Mouse (Mus musculus) fibroblast of lung, adult 2 months (primary cell): ENCODE measurements at regions not wholly inside any gene's neighbourhood (a gene's known extent, or its start where the extent isn't known, plus 50 kb on each side); places are given as distances from the start of the nearest gene placed in this dataset.

Experiments
- DNase-seq: peaks from one replicate; pipeline ENCODE4 v3.0.0-alpha.2; 2011; ENCODE audit warnings: low read depth

DNA sequence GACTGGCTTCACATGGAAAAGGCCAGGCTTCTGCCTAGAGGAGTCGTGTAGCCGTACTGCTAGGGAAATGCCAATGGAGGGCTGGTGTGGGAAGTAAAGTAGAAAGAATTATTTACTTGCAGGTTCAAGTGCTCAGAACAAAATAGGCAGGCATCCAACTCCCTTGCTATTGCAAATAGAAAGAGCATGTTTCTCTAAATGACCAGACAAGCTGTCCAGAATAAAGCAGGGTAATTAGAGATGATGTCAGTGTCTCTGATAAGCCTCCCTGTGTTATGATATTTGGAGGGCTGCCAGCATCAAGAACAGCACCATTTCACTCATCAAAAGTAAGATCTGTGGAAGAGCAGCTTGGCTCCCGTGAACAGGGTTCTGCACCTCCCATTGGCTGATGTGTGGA is 192.4 kb downstream of the Usp46 start:
- DNase-seq = no peak

DNA sequence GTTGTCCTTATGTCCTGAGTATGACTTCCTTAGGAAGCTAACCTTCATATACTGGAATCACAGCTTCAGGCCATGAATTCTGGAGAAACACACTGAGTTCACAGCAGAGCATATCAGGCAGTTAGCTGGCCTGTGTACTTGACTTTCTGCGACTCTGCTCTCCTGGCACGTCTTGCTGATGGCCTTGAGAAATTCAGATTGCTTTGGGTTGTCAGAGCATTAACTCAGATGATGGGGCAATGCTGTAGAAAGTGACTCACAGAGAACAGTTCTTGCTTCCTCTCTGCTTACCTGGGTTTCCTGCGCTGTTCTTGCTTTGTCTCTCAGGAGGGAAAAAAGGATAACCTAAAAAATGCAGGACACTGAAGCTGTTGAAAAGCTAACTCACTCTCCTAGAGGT is 187.3 kb downstream of the Usp46 start:
- no peak for DNase-seq

DNA sequence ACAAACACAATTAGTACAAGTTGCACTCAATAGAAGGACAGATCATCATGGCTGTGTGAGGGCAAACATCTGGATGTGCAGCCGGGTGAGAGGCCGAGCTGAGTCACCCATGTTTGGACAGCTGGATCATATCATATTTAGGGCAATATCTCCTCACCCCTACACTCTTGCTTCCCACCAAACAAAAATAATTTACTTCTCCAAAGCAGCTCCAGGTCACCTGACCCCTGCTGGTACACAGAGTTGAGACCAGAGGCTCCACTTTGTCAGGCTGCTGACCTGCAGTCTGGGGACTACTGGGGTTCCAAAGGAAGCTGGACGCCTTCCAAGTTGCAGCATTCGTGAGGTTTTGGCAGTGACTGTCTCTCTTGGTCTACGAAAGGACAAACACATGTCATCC is 186.3 kb downstream of the Usp46 start:
- no peak for DNase-seq

DNA sequence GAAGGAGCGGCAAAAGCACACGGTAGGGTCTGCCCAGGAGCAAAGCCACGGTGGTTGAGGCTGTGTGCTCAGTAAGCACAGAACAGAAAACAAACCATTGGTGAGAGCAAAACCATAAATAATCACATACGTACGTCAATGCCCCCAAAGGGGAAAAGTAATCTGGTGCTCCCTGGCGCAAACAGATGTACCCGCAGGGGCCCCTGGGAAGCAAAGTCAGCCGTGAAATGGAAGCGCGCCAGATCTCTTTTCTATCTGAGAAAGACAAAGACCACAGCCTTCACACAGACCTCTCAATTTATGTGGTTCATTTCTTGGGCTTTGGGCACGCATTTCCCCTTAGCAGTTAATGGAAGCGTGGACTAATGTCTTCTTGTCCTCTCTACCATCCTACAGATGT is 183.2 kb downstream of the Usp46 start:
- DNase-seq = no peak

DNA sequence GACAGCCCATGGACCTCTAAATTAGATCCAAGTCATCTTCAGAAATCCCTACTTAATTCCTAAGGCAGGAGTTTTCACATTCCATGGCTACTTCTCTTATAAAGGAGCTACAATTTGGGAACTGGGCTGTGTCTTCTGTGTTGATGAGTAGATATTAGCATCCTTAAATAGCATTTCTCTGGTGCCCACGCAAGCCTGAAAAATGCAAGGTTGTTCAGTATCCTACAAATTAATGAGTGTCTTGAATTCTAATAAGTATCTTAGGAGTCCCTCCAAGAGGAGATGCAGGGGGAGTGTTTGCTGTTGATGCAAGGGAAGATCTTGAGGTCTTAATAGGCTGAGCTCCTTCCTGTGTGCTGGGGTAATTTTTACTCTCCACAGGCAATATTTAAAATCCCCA is 182.5 kb downstream of the Usp46 start:
- DNase-seq = no peak

DNA sequence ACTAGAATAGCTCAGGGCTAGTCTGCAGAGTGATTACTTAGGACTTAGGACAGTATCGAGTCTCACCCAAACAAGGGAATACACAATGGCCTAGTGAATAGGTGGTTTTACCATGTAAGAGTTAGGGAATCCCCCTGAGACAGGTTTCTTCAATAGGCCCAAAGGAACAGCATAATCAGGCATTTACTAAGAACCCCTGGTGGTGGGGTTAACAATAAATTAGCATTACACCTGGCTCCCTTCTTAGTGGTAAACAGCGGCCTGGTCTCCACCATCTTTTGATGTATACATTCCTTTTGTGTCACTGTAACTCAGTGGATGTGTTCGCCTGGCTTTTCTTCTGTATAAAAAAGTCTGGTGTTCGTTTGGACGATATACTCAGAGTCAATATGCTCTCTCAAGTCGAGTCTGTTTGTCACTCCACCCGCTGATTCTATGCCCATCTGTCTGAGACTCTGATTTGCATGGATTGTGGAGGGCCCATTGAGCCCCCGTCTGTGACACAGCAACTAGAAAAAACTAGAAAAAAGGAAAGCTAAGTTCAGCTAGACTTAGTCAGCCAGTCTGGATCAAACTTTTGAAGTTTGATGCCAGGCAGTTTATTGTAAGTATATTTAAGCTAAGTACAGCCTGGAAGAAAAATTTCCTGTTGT is 180.8 kb downstream of the Usp46 start:
- no peak for DNase-seq

DNA sequence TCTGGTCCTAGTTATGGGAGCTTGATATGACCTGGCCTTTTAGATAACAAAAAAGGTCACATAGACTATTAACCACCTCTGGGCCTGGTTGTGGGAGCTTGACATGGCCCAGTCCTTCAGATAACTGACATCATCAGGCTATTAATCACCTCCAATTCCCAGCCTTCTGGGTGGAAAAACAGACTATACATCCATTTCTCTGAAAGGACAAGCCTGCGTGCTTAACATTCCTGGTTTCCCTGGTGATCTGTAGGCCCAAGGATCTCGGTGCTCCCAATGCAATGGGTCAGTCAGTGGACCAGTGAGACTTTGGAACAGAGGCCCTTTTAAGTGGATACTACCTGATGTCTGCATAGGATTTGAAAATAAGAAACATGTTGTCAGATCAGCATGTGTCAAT is 179.8 kb downstream of the Usp46 start:
- no peak for DNase-seq

DNA sequence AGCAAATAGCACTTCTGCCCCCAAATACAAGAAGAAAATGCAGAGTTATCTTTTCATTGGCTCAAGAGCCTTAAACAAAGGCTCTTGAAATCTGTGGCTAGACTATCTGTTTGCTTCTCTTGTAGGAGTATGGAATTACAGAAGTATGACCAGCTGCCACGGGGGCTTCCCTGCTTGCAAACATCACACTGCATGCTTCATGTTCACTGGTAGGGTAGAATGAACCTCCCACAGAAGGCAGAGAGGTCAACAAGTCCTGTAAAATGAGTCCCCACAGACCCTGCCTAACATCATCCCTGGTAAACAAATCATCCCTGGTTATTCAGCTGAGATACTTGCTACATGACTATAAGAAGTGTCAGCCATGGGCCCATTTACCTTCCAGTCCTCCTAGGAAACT is 178.9 kb downstream of the Usp46 start:
- no peak for DNase-seq

DNA sequence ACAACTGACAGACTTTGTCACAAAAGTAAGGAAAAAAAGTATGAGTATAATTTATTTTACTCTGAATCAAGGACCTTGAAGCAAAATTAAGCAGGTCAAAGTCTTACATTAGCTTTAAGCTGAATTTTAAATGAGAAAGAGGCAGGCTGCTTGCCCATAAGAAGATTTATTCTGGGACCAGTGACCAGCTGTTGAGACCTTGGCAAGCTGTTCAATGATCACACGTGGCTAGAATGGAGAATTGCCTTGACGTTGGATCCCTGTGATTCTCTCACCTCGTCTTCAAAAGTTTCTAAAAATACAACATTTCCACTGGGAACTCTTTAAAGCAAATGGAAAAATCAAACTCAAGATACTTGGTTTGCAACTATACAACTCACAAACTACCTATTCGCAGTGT is 177.3 kb downstream of the Usp46 start:
- DNase-seq = no peak

DNA sequence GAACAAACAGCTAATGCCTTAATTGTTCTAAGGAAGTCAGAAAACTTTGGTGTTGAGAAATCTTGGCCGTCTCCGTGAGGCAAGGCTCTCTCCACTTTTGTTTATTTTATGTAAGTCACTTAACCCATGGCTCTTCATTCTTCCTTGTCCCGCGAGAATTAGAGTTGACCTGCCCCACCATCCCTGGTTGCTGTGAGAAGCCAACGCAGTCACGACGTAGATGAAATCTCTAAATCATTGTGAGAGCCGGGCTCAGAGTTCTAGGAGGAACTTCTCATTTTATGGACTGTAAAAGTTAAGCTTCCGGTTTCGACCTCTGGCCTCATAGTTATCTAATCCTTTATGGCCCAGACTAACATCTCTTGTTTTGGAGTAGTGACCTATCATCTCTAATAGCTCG is 176.6 kb downstream of the Usp46 start:
- no peak for DNase-seq

DNA sequence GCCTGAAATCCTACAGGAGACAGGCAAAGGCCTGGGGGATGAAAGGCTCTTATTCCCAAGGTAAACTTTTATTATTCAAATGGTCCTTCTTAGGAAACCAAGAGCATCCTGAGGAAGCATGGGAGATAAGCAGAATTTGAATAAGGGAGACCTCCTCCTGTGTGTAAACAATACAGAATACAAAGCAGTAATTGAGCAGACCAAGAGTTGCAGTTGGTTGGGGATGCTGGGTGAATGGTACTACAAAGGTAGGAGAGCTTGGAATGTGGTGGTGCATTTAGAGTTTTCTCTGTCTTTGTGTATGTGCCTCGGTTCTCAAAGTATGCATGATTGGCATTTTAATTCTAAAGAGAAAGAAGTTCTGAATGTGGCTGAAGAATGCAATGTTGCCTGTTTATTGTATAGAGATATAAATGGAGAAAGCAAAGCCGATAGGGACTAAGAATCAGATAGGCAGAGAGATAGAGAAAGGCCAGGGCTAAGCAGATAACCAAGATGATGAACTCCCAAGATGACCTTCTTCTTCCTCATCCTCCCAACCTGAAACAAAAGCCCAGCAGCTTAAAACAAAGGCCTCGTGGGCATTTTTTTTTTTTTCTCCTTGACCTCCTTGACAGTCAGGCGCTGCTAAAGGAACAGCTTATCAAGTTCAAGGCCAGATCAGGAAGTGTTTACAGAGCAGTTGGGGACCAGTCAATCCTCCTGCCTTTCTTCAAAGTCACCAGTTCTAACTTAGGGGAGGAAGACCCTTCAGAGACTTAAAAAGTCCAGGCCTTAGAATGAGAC is 175.6 kb downstream of the Usp46 start:
- no peak for DNase-seq

DNA sequence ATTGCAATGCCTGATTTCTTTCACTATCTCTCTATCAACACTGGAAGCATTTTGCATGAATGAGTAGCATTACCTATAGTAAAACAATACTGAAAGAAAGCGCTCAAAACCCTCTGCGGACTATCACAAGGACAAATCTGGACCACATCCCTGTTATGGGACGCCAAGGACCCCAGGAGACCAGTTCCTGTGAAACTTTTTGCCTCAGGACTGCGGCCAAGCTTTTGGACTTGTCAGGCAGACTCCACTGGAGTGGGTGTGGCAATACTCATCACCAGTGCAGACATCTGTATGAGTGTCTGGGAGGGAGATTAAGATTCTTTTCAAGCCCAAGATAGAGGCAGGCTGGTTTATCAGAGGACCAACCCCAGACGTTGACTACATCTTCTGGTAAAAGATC is 173.0 kb downstream of the Usp46 start:
- DNase-seq = no peak

DNA sequence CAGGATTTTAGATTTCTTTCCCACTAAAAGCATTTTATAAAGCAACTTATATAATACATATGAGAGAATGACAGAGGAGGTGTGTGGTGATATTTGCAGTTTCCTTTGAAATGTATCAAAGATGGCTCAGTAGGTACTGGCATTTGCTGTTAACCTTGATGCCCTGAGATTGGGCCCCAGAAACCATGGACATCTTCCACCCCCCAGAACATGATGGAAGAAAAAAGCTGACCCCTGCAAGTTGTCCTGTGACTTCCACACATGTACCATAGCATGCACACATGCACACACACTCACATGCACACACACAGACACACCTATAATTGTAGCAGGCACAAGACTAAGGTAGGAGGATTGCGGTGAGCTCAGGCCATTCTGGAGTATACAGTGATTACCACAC is 171.4 kb downstream of the Usp46 start:
- no peak for DNase-seq

DNA sequence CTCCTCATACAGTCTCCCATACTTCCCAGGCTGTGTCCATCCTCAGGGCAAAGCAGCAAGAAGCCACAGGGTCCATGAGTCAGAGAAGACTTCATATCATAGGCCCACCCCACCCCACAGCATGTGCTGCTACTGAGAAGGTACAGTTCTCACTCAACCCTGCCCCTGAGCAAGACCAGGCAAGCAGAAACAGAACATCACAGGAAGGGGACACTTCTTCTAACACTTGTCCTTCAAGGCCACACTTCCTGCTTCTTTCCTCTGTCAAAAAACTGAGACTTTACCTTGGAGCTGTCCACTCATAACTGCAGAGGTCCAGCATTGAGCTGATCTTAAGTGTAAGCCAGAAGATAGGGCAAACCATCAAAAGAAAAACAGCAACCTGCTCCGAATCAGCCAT is 166.6 kb downstream of the Usp46 start:
- no peak for DNase-seq

DNA sequence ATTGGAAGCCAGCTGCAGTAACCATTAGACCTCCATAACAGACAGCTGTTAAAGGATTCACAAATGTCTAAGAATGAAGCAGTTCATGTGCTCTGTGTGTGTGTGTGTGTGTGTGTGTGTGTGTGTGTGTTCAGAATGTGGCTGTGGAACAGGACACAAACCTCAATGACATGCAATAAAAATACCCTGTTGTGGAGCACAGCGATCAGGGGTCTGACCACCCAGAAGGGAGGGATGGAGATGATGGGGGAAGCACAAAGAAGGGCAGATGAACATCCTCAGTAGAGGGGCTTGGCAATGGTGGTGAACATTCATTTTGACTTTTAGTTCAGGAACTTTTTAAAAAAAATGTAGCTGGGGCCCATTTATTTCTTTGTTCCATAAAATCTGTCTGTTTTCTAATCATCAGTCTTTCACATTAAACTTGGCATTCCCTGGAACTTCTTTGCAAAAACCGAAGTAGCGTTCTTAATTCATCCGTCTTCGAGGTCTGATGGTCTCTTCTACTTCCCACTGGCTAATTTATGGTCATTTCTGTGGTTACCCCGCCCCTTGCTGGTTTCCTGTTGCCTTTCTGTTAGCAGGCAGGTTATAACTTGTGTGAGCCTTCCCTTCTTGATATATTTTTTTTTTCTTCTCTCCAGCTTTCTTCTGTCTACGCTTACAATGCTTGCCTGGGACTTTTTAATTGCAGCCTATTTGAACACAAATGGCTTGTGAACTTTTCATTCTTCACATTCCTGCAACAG is 165.6 kb downstream of the Usp46 start:
- DNase-seq = no peak

DNA sequence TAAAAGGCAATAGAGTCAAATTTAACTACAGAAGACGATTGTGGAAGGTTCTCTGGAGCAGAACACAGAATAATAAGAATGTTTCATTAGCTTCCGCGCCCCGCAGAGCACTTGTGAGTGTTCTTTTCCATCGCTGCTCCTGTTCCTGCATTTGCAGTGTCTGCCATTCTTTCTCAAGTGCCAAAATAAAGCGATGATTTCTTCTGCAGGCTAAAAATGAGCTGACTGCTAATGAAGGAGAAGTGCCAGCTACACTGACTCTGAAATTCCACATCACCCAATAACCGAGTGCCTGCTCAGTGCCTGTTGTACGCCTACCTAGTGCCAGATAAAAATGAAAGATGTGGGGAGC is 165.0 kb downstream of the Usp46 start:
- no peak for DNase-seq

DNA sequence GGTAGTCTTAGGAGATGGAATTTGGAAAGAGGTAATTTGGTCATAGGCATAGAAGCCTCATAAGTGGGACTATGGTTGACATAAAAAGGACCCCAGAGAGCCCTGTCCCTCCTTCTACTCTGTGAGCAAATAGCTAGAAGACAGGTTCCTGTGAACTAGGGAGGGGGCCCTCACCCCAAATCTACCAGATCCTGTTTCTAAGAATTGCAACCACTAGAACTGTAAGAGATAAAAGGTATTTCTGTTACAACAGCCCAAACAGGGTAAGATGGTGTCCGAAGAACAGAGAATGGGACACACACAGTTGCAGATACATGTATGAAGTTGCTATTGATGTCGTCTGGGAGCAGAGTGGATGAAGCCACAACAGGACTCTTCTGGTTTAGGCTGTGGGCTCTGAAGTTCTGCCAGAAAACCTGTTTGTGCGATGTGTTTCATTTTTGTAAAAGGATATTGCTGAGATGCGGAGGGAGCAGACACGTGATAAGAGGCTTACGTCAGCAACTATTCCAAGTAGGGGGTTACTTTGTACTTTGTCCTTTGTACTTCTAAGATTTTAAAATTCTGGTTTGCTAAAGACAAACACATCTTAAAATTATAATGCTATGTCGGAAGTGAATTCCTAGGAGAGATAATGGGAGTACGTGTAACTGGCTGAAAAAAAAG is 164.0 kb downstream of the Usp46 start:
- DNase-seq = no peak

DNA sequence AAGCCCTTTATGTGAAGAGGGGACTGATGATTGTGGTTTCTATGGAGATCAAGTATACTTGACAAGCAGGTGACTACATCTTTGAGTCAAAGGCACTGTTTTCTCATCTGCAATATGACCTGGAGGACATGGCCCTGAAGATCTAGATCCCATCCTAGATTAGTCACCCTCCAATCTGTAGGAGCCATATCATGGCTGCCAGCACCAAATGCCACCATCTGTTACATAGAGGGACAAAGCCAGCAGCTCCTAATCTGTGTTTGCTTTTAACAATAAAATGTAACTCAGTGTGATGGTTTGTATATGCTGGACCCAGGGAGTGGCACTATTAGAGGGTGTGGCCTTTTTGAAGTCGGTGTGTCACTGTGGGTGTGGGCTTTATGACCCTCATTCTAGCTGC is 156.1 kb downstream of the Usp46 start:
- no peak for DNase-seq

DNA sequence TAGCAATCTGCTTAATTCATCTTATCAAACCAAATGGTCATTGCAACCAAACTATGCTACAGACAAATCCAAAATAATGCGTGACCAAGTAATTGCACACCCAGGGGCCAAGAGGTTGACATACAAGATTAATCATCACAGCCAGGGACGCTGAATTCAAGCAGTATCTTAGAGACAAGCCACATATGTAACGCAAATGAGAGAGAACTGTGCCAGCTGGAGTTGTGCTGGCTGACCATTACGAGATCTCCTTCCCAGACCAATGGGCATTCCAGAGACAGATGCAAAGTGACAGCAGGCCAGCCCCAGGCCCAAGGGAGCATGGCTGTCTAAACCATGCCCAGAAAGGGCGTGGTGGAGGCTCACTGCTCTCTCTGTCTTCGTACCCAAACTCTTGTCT is 155.1 kb downstream of the Usp46 start:
- DNase-seq = no peak

DNA sequence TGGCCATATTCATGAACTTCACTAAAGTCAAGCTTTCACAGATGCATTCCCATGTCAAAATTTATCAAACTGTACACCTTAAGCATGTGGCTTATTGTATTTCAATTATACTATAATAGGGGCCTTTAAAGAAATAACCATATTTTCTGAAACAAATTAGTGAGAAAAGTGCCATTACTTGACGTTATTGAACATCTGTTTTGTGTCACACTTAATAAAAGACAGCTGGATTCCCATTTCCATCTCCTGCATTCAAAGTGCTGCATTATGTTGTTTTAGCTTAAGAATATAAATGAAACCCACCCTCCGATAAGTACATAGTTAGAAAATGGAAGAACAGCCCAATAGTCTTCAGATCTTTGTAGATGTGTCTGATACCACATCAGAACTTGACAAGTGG is 150.2 kb downstream of the Usp46 start:
- no peak for DNase-seq

DNA sequence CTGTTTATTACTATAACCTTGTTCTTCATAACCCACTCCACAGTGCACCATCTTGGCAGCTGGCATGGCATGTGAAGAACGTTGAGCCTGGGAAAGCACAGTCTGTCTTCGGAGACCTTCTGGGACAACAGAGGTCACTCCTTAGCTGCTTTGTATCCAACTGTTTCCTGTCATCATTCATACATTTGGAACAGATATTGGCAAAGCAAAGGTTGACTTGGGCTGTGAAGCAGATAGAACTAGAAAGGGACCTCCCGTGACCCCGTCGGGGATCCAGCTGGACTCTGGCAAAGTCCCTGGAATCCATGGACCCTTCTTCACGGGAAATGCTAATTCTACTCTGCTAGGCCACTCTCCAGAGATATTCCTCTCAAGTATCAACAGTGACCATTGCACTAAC is 148.3 kb downstream of the Usp46 start:
- no peak for DNase-seq

DNA sequence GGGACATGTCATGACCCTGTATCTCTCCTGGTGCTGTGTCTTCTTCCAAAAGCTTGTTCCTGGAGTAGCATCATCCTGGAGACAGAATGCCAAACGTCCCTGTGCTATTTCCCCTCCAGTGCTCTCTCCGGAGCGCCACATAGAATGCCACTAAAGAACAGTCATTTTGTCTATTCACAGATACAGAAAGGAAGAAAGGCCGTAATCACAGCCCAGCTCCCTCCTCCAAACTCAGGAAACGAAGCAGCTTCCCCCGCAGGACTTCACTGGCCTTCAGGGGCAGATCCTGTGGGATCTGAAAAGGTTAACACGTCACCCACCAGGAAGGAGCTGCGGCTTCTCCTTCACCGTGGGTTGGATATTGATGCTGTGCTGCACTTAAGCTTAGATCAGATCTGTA is 140.7 kb downstream of the Usp46 start:
- no peak for DNase-seq

DNA sequence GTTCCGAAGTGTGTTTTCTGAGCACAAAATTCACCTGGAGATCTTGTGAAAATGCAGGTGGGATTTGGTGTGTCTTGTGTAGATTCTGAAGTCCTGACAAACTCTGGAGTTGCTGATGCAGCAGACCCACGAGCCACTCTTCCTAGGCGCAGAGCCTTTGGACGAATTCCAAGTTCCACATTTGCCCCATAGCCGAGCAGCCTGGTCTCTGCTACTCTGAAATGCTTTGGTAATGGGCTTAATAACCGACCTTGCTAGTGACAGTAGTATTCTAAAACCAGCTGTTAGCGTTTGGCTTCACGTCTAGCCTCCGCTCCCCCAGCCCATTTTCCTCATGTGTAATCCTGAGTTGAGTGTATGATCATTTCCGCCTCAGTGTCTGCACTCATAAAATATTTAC is 139.5 kb downstream of the Usp46 start:
- no peak for DNase-seq
